Mouse (Mus musculus) liver, embryonic 14.5 days (tissue): ENCODE measurements around the gene Hivep2. TPM values are rescaled to one million over a fixed set of nuclear protein-coding genes. Genes with fewer than 3 reads are reported as not detected.

Experiments used
- ATAC-seq: fragments of 200-750 bp; cut with Nextera tagmentation; 2 replicates; pipeline ENCODE4 v1.8.0; 2017; ENCODE audit warnings: moderate number of reproducible peaks, mild to moderate bottlenecking, moderate library complexity; ENCODE audit not compliant: insufficient read depth
- DNase-seq, 3 experiments: peaks; one replicate each; pipeline ENCODE4 v3.0.0-alpha.2; 2012 to 2013; ENCODE audit warnings: low read depth in 3 of 3, low spot score in 3 of 3
- H3K27ac ChIP-seq: fragments of 300-500 bp; sonication (generic); 2 replicates; pipeline ENCODE4 v1.5.1; 2014; ENCODE audit warnings: moderate library complexity, mild to moderate bottlenecking, control low read depth, inconsistent platforms
- H3K27me3 ChIP-seq: fragments of 300-500 bp; sonication (generic); 2 replicates; pipeline ENCODE4 v1.6.1; 2014; ENCODE audit warnings: mild to moderate bottlenecking, low read length, moderate library complexity; ENCODE audit not compliant: control insufficient read depth, insufficient read depth
- H3K36me3 ChIP-seq: fragments of 300-500 bp; sonication (generic); replicated peaks from 2 replicates; pipeline ENCODE4 v1.6.1; 2014; ENCODE audit warnings: low read depth; ENCODE audit not compliant: control insufficient read depth, insufficient read depth
- H3K4me1 ChIP-seq, 2 experiments: fragments of 200-500 bp in 1 of 2; fragments of 300-500 bp in 1 of 2; sonication (generic) in 1 of 2; replicated peaks; 2 replicates each; pipeline ENCODE4 v1.6.1; 2012 to 2014; ENCODE audit warnings: antibody characterized with exemption in 1 of 2, inconsistent platforms in 1 of 2, low read length in 1 of 2; ENCODE audit not compliant: control insufficient read depth in 2 of 2, insufficient read depth in 2 of 2
- H3K4me2 ChIP-seq: fragments of 300-500 bp; sonication (generic); 2 replicates; pipeline ENCODE4 v1.6.1; 2014; ENCODE audit warnings: low read depth, mild to moderate bottlenecking, control low read depth, moderate library complexity
- H3K4me3 ChIP-seq, 2 experiments: fragments of 200-500 bp in 1 of 2; fragments of 300-500 bp in 1 of 2; sonication (generic) in 1 of 2; 2 replicates each; pipeline ENCODE4 v1.5.1; 2012 to 2014; ENCODE audit warnings: low read depth in 2 of 2, low read length in 2 of 2, mild to moderate bottlenecking in 2 of 2, control low read depth in 1 of 2, inconsistent platforms in 1 of 2, moderate library complexity in 1 of 2; ENCODE audit not compliant: insufficient read depth in 1 of 2
- H3K9ac ChIP-seq: fragments of 300-500 bp; sonication (generic); replicated peaks from 2 replicates; pipeline ENCODE4 v1.6.1; 2014; ENCODE audit warnings: mild to moderate bottlenecking, control low read depth, moderate library complexity
- H3K9me3 ChIP-seq: fragments of 300-500 bp; sonication (generic); 2 replicates; pipeline ENCODE4 v1.6.1; 2016; ENCODE audit warnings: low read length, mixed read lengths; ENCODE audit not compliant: control insufficient read depth
- CTCF ChIP-seq: IDR thresholded peaks from 2 replicates; pipeline ENCODE4 v1.5.1; 2016; ENCODE audit warnings: antibody characterized with exemption, low read depth, control low read depth
- EP300 ChIP-seq: IDR thresholded peaks from 2 replicates; pipeline ENCODE4 v1.6.1; 2016; ENCODE audit warnings: antibody characterized with exemption, low read depth
- WGBS: fragments of 180-500 bp; shearing (Covaris S2); extraction: QIAGEN DNeasy Blood & Tissue Kit; methylation state at CpG from one replicate; pipeline ENCODE4 v1.1.7; 2014; ENCODE audit not compliant: insufficient replicate concordance; 5-methylcytosine and 5-hydroxymethylcytosine counted together
- polyA plus RNA-seq, 2 experiments: library from polyadenylated mRNA; depleted of rRNA in 1 of 2; stranded (reverse) in 1 of 2; unstranded in 1 of 2; fragments of >200 nt; fragmentation: Nextera tagmentation in 1 of 2; extraction: Ambion mirVana in 1 of 2; gene quantifications; 2 replicates each; pipeline versions ENCODE4 v1.2.1 to v1.2.3; 2012 to 2014

The Hivep2 gene
- polyA plus RNA-seq, 2 experiments, result 0.32 to 0.33 TPM

GRCm38 (mm10) chr10:14132061-14132460 is 166.2 kb downstream of the Hivep2 start:
- no peak overlapping the region for H3K4me2 ChIP-seq
- no peaks in the 10 kb centered on the region for H3K36me3 ChIP-seq
- H3K27me3 ChIP-seq, result no peaks in the 10 kb centered on the region
- TF ChIP-seq CTCF (no peak), EP300 (no peak)
- no peaks in the 10 kb centered on the region for H3K4me1 ChIP-seq
- H3K9ac ChIP-seq, result no peak overlapping the region
- WGBS, result 72% methylated on average over 17 of the region's 17 CpGs
- no peak overlapping the region for H3K4me3 ChIP-seq
- ATAC-seq (no peak), DNase-seq (no peak)
- no peaks in the 10 kb centered on the region for H3K9me3 ChIP-seq
- no peak overlapping the region for H3K27ac ChIP-seq

DNA sequence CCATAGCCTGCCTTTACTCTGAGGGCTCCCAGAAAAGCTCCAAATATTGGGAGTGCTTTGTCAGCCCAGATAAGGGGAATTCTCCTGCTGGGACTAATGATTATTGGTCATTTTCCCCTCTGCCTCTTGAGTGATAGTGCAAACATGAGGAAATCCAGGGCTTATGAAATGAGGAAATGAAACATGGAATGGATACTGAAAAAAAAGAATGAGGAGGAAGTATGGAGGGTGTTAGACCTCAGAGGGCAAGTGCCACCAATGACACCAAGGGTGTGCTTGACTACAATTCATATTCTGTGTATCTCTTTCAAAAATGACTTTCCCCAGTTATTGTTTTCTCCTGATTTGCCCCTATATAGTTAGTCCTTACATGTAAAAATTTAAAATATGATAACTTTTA is 167.1 kb downstream of the Hivep2 start:
- H3K27me3 ChIP-seq, result no peaks in the 10 kb centered on the region
- TF ChIP-seq CTCF (no peak), EP300 (no peak)
- H3K36me3 ChIP-seq, result no peaks in the 10 kb centered on the region
- no peak overlapping the region for H3K9ac ChIP-seq
- no peaks in the 10 kb centered on the region for H3K9me3 ChIP-seq
- H3K27ac ChIP-seq, result no peak overlapping the region
- no peaks in the 10 kb centered on the region for H3K4me1 ChIP-seq
- no peak for ATAC-seq
- no peak for DNase-seq
- H3K4me3 ChIP-seq, result no peak overlapping the region
- no peak overlapping the region for H3K4me2 ChIP-seq

DNA sequence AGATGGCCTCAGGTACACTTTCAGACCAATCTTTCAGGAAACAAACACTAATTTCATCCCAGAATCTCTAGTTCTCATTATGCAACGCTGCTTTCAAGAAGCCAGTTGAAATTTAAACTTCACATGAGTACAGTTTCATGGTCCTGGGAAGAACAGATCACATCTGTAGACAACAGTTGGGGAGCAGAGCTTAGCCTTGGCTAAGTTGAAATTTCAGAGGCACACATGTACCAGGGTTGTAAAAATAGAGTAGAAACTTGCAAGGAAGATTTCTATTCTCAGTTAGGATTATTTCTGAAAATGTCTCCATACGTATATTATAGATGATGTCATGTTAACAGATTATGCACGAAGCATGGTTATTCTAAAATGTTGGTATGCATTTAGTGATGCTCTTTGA is 172.8 kb downstream of the Hivep2 start:
- Histone ChIP-seq H3K9me3 (no peaks in the 10 kb centered on the region), H3K9ac (no peak overlapping the region), H3K4me1 (no peaks in the 10 kb centered on the region), H3K27me3 (no peaks in the 10 kb centered on the region), H3K4me2 (no peak overlapping the region), H3K27ac (no peak overlapping the region), H3K36me3 (no peaks in the 10 kb centered on the region), H3K4me3 (no peak overlapping the region)
- WGBS, result 58% methylated on average over 3 of the region's 3 CpGs
- no peak for DNase-seq
- ATAC-seq, result no peak
- no peak for TF ChIP-seq EP300
- TF ChIP-seq CTCF, result no peak

DNA sequence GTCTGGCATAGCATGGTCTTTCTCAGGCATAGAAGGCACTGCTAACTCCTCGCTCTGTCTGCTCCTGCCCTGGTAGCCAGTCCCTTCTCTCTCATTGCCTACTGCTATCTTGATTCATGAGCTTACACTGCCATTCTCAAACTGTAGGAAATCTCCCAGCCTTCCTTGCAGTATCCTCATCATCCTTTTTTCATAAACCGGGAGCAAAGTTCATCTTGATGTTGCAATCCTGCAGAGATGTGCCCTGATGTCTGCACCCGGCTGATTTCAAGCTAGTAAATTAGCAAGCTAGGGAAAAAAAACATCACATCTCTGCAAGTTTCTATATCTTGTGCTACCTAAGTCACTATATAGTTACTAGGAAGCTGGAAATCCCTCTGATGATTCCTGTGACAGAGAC is 179.0 kb downstream of the Hivep2 start:
- Histone ChIP-seq H3K4me3 (no peak overlapping the region), H3K36me3 (no peaks in the 10 kb centered on the region), H3K9me3 (no peaks in the 10 kb centered on the region), H3K4me2 (no peak overlapping the region), H3K27me3 (no peaks in the 10 kb centered on the region), H3K9ac (no peak overlapping the region), H3K4me1 (no peaks in the 10 kb centered on the region), H3K27ac (no peak overlapping the region)
- no peak for DNase-seq
- no peak for ATAC-seq
- WGBS, result 67% methylated on average over 3 of the region's 3 CpGs
- TF ChIP-seq CTCF (no peak), EP300 (no peak)

- H3K4me1 ChIP-seq, result no peaks in the 10 kb centered on the region; a peak in 1 of 4 replicates
- WGBS, result 51% methylated on average over 7 of the region's 7 CpGs
- ATAC-seq (no peak), DNase-seq (no peak)
- no peak for TF ChIP-seq CTCF
- no peak for TF ChIP-seq EP300
- H3K9ac ChIP-seq, result no peak overlapping the region
- H3K36me3 ChIP-seq, result no peaks in the 10 kb centered on the region
- no peaks in the 10 kb centered on the region for H3K27me3 ChIP-seq
- H3K9me3 ChIP-seq, result no peaks in the 10 kb centered on the region
- H3K4me2 ChIP-seq, result no peak overlapping the region
- H3K27ac ChIP-seq, result no peak overlapping the region
- no peak overlapping the region for H3K4me3 ChIP-seq
These were observed 199.0 kb downstream of the Hivep2 start for GRCm38 (mm10) chr10:14164829-14165228.

GRCm38 (mm10) chr10:14168197-14168844 is 202.4 kb downstream of the Hivep2 start:
- H3K9ac ChIP-seq, result no peak overlapping the region
- WGBS, result 9% methylated on average over 6 of the region's 6 CpGs
- H3K9me3 ChIP-seq, result no peaks in the 10 kb centered on the region
- DNase-seq (no peak), ATAC-seq (no peak)
- TF ChIP-seq EP300 (no peak), CTCF (no peak)
- H3K4me1 ChIP-seq, result no peaks in the 10 kb centered on the region; a peak in 1 of 4 replicates
- H3K4me3 ChIP-seq, result no peak overlapping the region
- no peaks in the 10 kb centered on the region for H3K27me3 ChIP-seq
- no peaks in the 10 kb centered on the region for H3K36me3 ChIP-seq
- H3K27ac ChIP-seq, result no peak overlapping the region
- no peak overlapping the region for H3K4me2 ChIP-seq
